ENCODE assay signal across 9 mouse cellular contexts in the genomic region with DNA sequence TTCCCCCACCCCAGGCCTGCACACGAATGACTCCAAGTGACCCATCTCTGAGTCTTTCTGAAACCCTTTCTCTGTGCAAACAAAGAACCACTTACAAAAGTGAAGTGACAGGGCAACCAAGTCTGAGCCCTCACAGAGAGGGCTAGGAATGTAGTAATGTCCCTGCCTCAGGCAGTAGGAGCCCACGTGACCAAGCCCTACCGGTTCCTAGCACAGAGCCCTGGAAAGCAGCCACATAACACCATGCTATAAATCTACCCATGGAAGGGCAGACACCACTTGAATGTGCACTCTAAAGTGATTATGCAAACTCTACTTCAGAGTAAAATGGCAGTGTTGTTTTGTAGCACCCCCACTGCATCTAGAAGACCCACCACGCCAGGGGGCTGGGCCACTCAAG. TPM values are rescaled to one million over a fixed set of nuclear protein-coding genes. Genes with fewer than 3 reads are reported as not detected.
DNase-seq lines count a peak whose midpoint lies in the region.
"Had no signal": no experiment of that assay in that cellular context is flagged by ENCODE, and none has a peak within 500 bp of the region (broad histone marks: within the 10 kb centered on the region; RNA-seq: fewer than 3 reads in every experiment).

No protein-coding gene starts in this region.

- intact Hi-C loops in heart, postnatal 25 days (cut with DNase I) = no loop called here

- peak; percentile 29 for DNase-seq in heart, postnatal 4 days
- no peak for DNase-seq in heart, postnatal 25 days (ENCODE audit: low spot score)
- peak; percentile 35 for DNase-seq in adrenal gland, postnatal 25 days
- DNase-seq in kidney, postnatal 10 days = peak; percentile 32
- DNase-seq in lung, postnatal 36 days = peak; percentile 71
- no peak for DNase-seq in frontal cortex, adult 2 months (ENCODE audit: extremely low spot score in 1 of 2, low spot score in 1 of 2)
- DNase-seq in ovary, adult 18-20 months (ENCODE audit: low spot score) = no peak
- no peak for DNase-seq in left cerebral cortex, adult 11 months (ENCODE audit: low spot score)
- DNase-seq: cerebellum, adult 11-12 months had no signal

RNA-seq across cellular contexts. Expression of a gene that starts 12.9 kb away (rescaled TPM):
- total RNA-seq in heart, postnatal 4 days (2021) = 10 to 100 TPM; 51.5 to 54.7 TPM
- total RNA-seq in heart, postnatal 25 days (2021) = 10 to 100 TPM; 32.1 to 33.3 TPM
- 42.2 and 47.8 TPM in 2 replicates for total RNA-seq in adrenal gland, postnatal 25 days (2021)
- polyA plus RNA-seq in frontal cortex, adult 2 months (2012; rRNA removed) = 98.4 and 107 TPM in 2 replicates

RNA-seq across cellular contexts. Expression of a gene that starts 13.1 kb away (rescaled TPM):
- 10 to 100 TPM; 79.1 to 81.3 TPM for total RNA-seq in heart, postnatal 4 days (2021)
- total RNA-seq in heart, postnatal 25 days (2021) = 10 to 100 TPM; 74.9 to 76.3 TPM
- 98.1 and 99.6 TPM in 2 replicates for total RNA-seq in adrenal gland, postnatal 25 days (2021)
- 128 and 129 TPM in 2 replicates for polyA plus RNA-seq in frontal cortex, adult 2 months (2012; rRNA removed)

RNA-seq across cellular contexts. Expression of a gene that starts 18.4 kb away (rescaled TPM):
- 1 to 10 TPM; 4.1 to 5.9 TPM for total RNA-seq in heart, postnatal 4 days (2021)
- 1 to 10 TPM; 1.1 to 1.3 TPM for total RNA-seq in heart, postnatal 25 days (2021)
- total RNA-seq in adrenal gland, postnatal 25 days (2021) = 4.2 and 6.5 TPM in 2 replicates
- 244 and 251 TPM in 2 replicates for polyA plus RNA-seq in frontal cortex, adult 2 months (2012; rRNA removed)

RNA-seq across cellular contexts. Expression of a gene that starts 40.7 kb away (rescaled TPM):
- 1 to 10 TPM; 6.6 to 8.5 TPM for total RNA-seq in heart, postnatal 4 days (2021)
- total RNA-seq in heart, postnatal 25 days (2021) = 1 to 10 TPM; 4.9 to 6.4 TPM
- total RNA-seq in adrenal gland, postnatal 25 days (2021) = 9.3 and 10.2 TPM in 2 replicates
- polyA plus RNA-seq in frontal cortex, adult 2 months (2012; rRNA removed) = 37.9 and 45.7 TPM in 2 replicates

RNA-seq across cellular contexts. Expression of a gene that starts 53.1 kb away (rescaled TPM):
- under 1 TPM in 1 of 2 experiments, not detected in 1; 0.12 TPM for total RNA-seq in heart, postnatal 4 days (2021)
- total RNA-seq in heart, postnatal 25 days (2021) = under 1 TPM; 0.22 to 0.23 TPM
- 0.24 TPM in 1 of 2 replicates, not detected in the other for total RNA-seq in adrenal gland, postnatal 25 days (2021)
- 0.13 and 0.14 TPM in 2 replicates for polyA plus RNA-seq in frontal cortex, adult 2 months (2012; rRNA removed)

Comparison
In these comparisons a context has a peak if more than half of its experiments do, and no peak if none do; other contexts are left out.
1. DNase-seq: peak in heart, postnatal 4 days (single experiment), adrenal gland, postnatal 25 days (single experiment), kidney, postnatal 10 days (single experiment) and lung, postnatal 36 days (single experiment); none in heart, postnatal 25 days (single experiment), frontal cortex, adult 2 months (0 of 2), ovary, adult 18-20 months (single experiment) and left cerebral cortex, adult 11 months (single experiment).